Mouse (Mus musculus) naive thymus-derived CD4-positive, alpha-beta T cell, adult 5 months (primary cell): ENCODE results near the gene Slc30a4. TPM values are rescaled to one million over a fixed set of nuclear protein-coding genes. Genes with fewer than 3 reads are reported as not detected.

Experiments used
- polyA plus RNA-seq: library from polyadenylated mRNA; unstranded; fragments of 100-300 nt; shearing (Covaris generic); gene quantifications from one replicate; pipeline ENCODE4 v1.2.1, GENCODE M21; 2017

Slc30a4 gene
- 5.7 TPM for polyA plus RNA-seq

GRCm38 (mm10) chr2:122702181-122703036, at the start of gene Slc30a4:
Slc30a4 (minus strand) TSS chr2:122702663.

GRCm38 (mm10) chr2:122737894-122738830, 35.7 kb upstream of the Slc30a4 start, which contains the start of gene Bloc1s6:
Bloc1s6 (plus strand) TSS chr2:122738503.

GRCm38 (mm10) chr2:122636686-122637085, 65.8 kb downstream of the Slc30a4 start, which contains the start of gene AA467197:
AA467197 (plus strand) TSS chr2:122636986.

Other genes with a start within 250 kb of the Slc30a4 start
- gene Gm14085, start 217.7 kb downstream of the Slc30a4 start, polyA plus RNA-seq, result 214 TPM
- gene Gatm, start 91.4 kb downstream of the Slc30a4 start, polyA plus RNA-seq, result not detected
- gene AA467197, start 65.7 kb downstream of the Slc30a4 start, polyA plus RNA-seq, result 0.45 TPM
- 28.9 TPM for gene Bloc1s6, start 35.8 kb upstream of the Slc30a4 start, polyA plus RNA-seq
- 20.7 TPM for gene Sqor, start 62.6 kb upstream of the Slc30a4 start, polyA plus RNA-seq